Mouse (Mus musculus) bone marrow, adult 2 months (tissue): ENCODE results near the gene Gm4565.
"Not testable (repeated sequence)": the region's sequence is repeated elsewhere in the genome, so short reads cannot be mapped to it uniquely, and the experiment has no call there.

Experiments used
- CTCF ChIP-seq: fragments of 200-500 bp; IDR thresholded peaks from 2 replicates; pipeline ENCODE4 v1.5.1; 2011; ENCODE audit warnings: low read length, control low read depth; ENCODE audit not compliant: control insufficient read depth, insufficient read depth
- POLR2A ChIP-seq: fragments of 200-500 bp; IDR thresholded peaks from 2 replicates; pipeline ENCODE4 v1.6.1; 2011; ENCODE audit warnings: low read depth, mild to moderate bottlenecking, control low read depth, low read length, borderline replicate concordance; ENCODE audit not compliant: control insufficient read depth

DNA sequence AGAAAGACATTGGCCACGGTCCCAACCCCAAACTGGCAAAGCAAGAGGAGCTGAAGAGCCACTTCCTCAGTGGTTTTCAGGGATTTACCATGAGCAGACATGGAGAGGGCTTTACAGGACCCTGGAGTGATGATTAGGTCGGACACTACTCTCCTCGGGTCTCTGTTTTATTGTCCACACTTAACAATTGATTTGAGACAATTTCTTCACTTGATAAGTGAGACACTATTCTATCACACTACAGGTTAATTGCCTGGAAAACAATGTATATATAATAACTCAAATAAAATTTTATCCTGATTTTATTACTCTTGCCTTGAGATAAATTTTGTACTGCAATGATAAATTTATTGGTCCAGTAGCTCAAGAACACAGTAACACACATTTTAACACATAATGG is 22.7 kb downstream of the Gm4565 start, which contains the start of gene Gm4201:
- not testable (repeated sequence) for TF ChIP-seq CTCF, POLR2A
